Mouse (Mus musculus) right cerebral cortex, postnatal 36 days (tissue): Measurements from ENCODE around the gene Lhx3.

ENCODE experiments used
- DNase-seq, 2 experiments: peaks; one replicate each; pipeline ENCODE4 v3.0.0; 2022; ENCODE audit warnings: low spot score in 2 of 2, mixed read lengths in 1 of 2

Gene Lhx3

DNA sequence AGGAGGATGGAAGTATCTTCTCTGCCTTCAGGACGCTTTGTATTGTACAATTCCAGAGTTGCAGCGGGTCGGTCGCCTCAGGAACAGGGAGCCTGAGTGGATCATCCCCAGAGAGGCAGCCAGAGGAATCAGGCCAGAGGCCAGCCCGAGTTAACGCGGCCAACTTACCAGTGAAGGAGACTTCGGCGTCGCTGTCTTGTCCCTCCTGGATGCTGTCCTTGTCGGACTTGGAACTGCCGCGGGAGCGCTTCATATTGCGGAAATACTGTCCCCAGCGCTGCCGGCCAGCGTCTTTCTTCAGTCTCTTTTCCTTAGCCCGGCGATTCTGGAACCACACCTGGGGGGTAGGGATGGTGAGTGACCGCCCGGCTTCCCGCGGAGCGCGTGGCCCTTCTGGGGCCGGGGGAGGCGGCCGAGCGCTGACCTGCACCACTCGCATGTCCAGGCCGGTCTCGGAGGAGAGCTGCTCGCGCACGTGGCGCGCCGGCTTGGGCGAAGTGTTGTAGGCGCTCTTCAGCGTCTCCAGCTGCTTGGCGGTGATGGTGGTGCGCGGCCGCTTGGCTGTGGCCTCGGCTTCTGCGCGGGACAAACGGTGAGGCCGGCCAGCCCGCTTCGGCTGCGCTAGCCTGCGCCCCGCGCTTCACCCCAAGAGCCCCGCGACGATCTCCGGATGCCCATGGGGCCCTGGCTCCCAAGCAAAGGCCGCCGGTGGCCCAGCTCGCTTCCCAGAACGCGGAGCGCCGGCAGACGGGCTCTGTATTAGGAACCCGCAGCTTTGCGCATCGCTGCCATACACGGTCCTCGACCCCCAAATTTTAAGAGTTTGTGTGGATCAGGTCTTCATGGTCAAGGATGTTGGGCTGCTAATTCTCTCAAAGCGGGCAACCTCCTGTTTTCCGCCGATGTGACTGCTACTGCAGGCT, 5.9 kb downstream of the Lhx3 start:
- DNase-seq: no peak

DNA sequence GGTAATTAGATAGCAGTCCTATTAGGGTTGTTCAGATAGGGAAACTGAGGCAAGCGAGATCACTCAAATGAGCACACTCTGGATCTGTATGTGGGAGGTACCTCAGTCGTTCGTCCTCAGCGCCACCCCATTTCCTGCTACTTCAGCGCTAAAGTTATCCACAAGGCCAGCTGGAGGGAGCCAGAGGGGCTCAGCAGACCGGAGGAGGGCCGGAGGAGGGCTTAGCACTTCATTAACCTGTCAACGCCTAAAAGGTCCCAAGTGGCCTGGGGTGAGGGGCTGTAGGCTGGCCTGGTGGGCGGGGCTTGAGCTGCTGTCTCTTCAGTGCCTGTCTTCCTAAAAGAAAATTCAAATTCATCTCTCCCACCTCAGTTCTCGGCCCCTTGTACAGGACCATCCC, 9.6 kb downstream of the Lhx3 start:
- DNase-seq: no peak

DNA sequence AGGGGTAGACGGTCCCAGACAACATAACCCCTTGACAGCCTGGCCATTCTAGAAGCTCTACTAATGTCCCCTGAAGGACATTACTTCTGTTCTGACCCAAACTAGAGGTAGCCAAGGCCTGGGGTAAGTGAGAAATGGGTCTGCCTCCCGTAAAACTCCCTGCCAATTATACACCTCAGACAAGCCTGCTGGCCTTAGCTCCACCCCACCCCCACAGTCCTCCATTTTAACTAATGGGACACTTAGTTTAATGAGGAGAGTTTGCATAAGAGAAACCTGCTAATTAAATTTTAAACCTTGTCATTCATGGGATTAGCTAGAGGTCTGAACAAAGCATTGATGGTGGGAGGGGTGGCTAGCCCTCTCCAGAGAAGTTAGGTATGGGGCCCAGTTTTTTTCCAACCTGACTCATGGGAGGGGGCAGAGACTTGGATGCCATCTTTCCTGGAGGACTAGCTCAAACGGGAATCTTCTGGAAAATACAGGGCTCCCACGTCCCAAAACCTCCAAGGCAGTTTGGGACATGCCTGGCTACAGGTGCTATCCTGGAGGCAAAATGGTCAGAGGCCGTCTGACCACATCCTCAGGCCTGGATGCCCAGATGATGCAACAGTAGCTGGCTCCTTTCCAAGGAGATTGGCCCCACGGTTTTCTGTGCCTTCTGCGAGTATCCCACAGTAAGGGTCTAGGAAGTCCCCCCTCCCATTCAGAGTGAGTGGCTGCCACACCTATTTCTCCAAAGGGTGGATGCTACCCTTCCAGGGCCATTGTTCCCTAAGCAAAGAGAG, 13.3 kb downstream of the Lhx3 start:
- no peak for DNase-seq

DNA sequence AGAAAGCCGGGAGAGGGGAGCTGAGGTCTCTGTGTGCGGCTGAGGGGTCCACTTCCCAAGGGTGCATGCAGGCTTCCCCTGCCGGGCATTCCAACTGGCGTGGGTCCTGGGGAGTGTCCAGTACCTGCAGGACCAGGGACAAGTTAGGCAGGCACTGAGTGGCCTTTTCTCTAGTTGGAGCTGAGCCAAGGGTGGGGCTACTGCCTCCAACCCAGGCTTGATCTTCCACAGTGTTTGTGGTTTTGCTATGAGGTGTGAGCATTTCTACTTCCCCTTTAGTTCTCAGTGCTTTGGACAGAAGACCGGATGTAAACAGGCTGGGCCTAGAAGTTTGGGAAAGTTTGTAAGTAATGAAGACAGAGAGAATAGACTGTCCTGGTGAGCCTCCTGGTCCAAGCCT, 19.6 kb downstream of the Lhx3 start:
- DNase-seq: no peak

DNA sequence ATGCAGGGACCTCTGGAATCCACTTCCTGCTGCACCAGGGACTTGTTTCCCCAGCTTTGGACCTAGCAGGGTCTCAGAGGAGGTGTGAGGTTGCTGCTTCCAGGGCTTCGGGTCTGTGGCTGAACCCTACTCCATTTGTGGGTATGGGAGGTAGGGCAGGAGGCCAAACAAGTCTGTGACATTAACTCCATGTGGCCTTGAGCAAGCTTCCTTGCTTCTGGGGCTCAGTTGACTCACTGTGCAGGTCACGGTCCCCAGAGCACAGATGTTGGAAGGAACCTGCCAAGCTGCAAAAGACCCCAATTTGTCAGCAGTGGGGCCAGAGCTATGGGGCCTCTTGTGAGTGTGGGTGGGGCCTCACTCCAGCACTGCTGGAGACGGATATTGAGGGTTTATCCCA, 23.7 kb downstream of the Lhx3 start:
- DNase-seq: no peak

DNA sequence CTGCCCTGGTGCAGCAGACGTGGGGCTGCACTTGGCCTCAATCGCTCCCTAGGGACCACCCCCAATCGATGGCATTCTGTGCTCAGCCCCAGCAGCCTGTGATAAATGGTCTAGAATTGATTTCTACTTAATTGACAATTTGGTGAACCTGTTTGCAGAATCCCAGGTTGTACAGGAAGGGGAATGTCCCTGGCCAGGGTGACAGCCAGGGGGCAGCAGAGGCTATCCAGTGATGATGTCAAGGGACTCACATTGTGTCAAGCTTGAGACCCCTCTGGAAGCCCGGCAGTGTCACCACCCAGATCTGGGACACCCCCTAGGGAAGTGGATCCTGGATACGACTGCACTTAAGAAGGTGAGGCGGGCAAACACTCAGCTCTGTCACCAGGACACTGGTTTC, 25.4 kb downstream of the Lhx3 start:
- DNase-seq: no peak

DNA sequence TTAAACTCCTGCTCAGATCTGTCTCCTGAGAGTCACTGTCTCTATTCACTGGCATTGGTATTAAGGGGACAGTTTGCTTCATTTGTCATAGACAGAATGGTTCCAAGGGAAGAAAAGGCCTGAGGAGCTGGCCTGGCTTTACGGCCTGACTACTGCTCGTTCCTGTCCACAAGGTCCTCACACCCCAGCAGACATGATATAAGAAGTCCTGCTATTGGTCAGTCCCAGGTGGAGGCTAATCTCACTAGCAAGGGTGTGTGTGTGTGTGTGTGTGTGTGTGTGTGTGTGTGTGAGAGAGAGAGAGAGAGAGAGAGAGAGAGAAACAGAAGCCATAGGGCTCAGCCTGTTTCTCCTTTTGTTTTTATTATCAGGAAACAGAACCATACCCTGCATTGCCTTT, 30.9 kb downstream of the Lhx3 start:
- DNase-seq: no peak

DNA sequence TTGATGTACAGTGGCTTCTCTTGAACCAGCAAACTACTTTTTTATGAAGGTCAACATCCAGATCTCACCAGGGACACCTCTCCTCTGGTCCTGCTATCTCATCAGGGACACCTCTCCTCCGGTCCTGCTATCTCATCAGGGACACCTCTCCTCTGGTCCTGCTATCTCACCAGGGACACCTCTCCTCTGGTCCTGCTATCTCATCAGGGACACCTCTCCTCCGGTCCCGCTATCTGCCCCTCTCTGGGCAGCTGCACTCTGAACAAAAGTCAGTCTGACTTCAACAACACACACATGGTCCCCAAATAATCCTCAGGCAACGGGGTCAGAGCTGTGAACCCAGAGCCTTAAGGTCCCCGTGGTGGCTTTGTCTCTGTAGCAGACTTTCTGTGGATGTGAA, 31.4 kb downstream of the Lhx3 start:
- no peak for DNase-seq

DNA sequence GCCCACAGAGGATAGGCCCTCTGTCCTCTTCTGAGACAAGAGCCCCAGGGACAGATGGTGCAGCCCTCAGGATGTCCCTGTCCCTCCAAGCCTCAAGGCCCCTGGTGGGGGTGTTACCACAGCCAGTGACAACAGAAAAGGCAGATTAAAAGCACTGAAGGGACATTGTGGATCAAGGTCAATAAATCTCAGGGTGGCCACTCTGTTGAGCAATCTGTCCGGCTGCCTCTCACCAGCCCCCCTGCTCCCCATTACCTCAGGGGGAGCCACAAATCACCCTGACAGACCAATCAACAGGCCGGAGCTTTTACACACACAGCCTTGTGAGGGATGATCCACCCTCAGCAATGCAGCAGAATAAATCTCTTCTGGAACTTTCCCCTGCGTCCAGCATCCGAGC, 32.9 kb downstream of the Lhx3 start:
- no peak for DNase-seq

DNA sequence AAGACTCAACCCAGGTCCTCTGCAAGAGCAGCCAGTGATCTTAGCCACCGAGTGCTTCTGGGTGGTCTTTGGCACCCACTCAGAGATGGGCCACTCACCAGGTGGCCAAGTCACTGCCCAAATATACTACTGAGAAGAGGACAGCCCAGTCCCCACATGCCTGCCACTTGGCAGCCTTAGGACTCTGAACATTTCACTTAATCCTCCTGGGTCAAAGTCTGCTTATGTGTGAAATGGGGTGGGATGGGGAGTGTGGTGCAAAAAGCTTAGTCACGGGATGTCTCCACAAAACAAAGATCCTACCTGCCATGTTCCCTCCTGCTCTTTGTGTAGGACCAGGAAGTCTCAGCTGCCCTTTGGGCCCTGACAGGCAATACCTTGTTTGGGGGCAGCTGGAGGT, 35.9 kb downstream of the Lhx3 start:
- no peak for DNase-seq

DNA sequence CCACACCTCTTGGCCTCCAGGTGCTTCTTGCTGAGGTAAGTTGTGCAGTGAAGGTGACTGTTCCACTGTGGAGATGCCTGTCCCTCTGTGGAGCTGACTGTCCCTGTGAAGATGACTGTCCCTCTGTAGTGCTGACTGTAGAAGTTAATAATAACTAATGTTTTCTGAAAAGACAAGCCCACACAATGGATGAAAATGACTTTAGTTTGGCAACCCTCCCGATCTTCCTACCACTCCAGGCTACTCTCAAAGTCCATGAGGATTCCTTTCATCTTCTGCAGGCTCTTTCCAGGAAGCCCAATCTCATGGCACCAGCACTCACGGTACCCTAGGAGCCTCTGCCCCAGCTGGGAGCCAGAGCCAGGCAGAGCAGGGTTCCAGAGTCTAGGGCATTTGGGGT, 37.7 kb downstream of the Lhx3 start:
- no peak for DNase-seq

DNA sequence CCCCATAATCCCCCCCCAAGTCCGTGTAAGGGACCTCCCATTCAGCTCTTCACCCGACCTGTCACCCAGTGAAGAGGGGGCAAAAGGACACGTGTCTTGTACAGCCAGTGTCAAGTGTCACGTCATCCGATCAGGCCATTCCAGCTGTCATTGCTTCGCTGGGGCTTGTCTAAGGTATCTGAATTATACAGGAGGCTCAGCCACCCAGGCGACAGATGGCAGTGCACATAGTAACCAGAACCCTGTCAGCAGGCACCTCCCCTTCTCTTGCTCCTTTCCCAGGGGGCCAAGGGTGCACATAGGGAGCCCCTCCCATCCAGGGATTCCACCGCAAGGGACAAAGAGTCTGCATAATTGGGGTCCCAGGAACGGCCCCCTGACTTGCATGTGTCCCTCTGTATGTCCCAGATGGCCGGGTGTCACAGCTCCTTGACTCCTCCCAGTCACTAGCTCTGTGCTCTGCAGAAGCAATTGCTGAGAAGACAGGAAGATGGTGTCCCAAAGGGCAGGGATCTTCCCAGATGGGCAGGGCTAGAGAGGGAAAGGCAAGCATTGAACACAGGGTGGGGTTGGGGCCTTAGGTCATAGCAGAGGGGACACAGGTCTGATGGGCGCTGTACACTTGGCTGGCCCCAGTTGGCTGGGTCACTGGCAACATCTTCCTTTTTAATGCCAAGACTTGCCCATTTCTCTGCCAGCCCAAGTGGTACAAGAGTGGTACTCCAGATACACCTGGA, 39.1 kb downstream of the Lhx3 start:
- DNase-seq: no peak

DNA sequence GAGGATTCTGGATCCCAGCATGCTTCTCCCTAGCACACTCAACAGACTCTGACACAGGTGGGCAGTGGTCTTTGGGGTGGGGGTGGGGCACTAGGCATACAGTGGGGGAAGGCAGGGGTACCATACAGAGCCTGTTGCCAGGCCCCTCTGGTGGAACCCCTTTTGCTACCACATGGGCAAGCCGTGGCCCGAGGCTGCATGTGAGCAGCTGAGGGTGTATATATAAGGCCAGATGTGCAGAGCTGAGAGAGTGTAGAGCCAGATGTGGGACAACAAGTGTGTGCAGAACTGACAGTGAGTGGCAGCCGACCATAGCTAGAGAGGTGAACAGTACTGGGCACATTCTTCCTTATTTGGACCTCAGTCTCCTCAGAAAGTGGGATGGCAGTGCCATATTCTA, 41.2 kb downstream of the Lhx3 start:
- no peak for DNase-seq

DNA sequence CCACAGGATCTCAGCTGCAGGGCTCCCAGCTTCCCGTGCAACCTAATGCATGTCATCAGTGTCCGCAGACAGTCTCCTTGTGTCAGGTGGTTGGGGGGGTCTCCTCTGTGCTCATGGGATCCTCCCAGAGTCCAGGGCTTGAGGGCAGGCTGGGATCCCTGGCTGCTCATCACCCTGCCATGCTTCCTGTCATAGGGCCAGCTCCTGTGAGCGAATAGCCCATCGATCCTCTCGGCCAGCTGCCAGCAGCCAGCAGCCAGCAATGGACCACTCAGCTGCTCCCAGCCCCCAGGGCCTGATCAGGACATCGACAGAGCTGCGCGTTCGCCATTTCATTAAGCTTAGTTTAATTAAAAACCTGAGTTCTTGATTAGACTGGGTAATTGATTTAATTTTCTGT, 50.0 kb downstream of the Lhx3 start:
- no peak for DNase-seq

DNA sequence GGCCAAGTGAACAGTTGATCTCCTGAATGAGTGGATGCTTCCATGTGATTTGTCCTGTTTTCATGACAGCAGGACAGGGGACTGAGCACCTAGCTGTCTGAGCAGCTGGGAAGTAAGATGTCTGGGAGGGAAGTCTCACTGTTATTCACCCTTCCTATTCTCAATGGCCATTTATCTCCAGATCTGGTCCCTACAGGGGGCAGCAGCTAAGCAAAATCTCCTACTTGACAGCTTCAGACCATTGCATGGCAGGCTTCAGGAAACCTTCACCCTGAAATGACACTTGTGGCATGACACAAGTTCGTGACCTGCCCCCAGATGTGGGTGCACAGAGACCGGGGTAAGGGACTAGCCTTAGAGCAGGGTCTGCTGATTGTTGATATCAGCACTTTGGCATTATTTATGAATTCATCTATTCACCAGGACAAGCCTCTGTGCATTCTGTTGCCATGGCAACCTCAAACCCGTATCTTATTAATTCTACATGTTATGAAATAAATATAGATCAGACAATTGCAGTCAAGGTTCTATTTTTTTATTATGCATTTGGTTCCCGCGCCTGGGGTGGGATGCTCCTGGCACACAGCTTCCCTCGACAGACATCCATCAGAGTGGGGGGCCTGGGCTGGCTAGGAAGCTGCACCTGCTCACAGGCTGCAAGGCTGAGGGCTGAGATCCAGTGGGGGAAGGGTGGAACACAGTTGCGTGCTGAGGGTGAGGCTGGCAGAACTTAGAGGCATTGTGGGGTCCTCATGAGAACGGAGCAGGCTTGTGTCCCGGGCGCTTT, 51.7 kb downstream of the Lhx3 start:
- no peak for DNase-seq

DNA sequence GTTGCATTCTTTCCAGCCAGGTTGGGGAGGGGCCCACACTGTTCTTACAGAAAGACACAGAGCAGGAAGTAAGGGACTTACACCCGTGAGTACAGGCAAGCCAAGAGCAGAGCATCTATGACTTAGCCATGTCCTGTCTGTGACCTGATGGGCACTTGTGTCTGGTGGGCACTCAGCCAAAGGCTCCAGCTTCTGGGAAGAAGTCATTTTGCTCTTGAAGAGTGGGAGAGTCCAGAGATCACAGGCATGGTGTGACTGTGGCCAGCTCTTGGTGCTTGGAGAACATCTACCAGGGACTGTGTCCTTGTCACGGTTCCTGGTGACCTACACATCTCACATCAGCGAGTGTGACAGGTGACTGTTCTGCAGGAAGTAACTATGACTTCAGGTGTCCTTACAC, 52.4 kb downstream of the Lhx3 start:
- no peak for DNase-seq

DNA sequence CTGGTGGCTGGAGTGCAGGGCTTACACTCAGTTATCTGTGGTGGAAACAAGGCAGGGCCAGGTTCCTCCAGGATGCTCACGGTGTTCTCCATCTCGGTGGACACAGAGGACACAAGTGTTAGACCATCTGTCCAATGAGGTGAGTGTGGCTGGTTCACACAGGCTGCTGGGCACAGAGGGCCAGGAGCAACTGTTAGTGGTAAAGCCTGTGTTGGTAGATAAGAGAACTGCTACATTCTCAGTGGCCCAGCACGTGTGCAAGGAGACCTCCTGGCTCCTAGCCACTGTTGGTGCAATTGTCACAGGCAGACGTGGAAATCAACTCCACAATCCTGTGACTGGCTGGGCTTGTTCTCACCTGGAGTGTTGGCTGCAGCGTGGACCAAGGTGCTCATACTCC, 53.5 kb downstream of the Lhx3 start:
- no peak for DNase-seq

DNA sequence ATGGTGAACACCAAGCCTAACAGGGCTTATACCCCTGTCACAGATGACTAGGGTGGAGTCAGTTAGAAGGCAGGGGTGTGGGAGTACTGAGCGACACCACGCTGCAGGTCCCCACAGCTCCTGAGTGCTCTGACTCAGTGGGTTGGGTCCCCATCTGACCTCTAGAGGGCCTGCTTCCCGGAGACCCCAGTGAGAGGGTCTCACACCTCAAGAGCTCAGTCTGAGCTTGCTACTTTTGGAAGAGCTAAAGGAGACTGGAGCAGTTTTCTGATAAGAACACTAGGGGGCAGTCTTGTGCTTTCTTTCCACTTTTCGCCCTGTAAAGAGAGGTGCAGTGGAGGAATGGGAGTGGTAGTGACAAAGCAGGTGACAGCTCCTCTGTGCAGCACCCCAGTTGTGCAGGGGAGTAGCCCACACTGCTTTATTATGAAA, 54.2 kb downstream of the Lhx3 start:
- DNase-seq: no peak

DNA sequence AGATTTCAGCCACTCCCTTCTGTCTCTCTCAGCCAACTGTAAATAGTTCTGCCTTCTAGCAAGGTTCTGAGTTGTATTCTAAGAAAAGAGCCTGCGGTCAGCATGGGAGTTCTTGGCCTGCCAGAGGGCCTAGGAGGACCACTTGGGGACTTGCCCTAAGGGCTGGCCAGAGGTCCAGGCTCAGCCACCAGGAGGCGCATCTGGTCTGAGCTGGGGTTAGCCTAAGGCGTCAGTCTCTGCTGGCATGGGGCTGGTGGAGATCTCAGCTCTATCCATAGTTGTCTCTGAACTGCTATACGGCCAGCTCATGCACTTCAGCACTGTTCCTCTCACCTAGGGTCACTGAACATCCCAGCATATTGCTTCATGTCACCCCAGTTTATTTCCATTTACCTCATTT, 54.8 kb downstream of the Lhx3 start:
- DNase-seq: no peak
